Mouse (Mus musculus) embryonic fibroblast, embryonic 13.5 days (primary cell): ENCODE measurements around the gene Itih5.

Experiments
- CTCF ChIP-seq: IDR thresholded peaks from 2 replicates; pipeline ENCODE4 v1.5.1; 2011; ENCODE audit warnings: mild to moderate bottlenecking, control low read depth, low read length, moderate library complexity, borderline replicate concordance; ENCODE audit not compliant: insufficient read depth
- POLR2A ChIP-seq: IDR thresholded peaks from 2 replicates; pipeline ENCODE4 v1.6.1; 2011; ENCODE audit warnings: low read depth, mild to moderate bottlenecking, control low read depth, low read length, moderate library complexity

DNA sequence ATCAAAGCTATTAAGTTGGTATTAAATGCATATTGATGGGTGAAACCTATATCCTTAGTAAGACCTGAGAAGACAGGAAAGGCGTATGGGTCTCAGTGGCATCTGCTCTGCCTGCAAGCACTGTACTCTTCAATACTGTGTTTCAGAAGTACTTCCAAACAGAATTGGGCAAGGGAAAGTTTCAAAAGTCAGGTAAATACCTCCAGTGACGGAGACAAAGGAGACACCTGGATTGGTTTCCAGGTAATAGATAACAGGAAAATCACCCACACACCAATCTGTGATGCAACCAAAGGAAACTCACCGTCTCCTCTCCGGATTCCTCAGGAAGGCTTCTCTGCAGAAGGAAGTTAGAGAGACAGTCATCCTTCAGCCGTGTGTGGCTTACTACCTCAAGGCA, 25.9 kb upstream of the Itih5 start:
- TF ChIP-seq CTCF, result no peak
- TF ChIP-seq POLR2A, result no peak
